Mouse (Mus musculus) MEL-GATA-1-ER (cell line): ENCODE results near the gene Fnip2.

Experiments used
- DNase-seq: peaks from one replicate; pipeline ENCODE4 v3.0.0-alpha.2; 2012; ENCODE audit warnings: low read depth; ENCODE audit errors: extremely low read depth

Fnip2 gene

GRCm38 (mm10) chr3:79528451-79528850 lies 39.1 kb downstream of the Fnip2 start:
- no peak for DNase-seq

DNA sequence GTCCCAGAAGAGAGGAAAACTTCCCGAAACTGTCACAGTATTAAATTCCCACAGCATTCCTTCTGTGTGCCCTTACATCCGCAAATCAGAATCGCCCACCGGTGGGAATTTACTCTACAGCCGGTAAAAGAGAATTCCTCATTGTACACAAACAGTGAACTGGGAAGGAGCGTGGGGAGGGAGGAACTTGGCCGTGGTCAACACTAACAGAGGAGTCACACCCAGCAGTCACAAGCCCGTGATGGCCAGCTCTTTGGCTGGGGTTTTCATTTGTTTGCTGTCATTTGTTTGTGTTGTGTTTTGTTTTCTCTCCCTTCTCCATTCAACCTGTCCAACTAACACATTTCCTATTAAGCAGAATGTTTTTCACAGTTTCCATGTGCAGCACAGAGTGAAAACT lies 39.7 kb downstream of the Fnip2 start:
- no peak for DNase-seq

DNA sequence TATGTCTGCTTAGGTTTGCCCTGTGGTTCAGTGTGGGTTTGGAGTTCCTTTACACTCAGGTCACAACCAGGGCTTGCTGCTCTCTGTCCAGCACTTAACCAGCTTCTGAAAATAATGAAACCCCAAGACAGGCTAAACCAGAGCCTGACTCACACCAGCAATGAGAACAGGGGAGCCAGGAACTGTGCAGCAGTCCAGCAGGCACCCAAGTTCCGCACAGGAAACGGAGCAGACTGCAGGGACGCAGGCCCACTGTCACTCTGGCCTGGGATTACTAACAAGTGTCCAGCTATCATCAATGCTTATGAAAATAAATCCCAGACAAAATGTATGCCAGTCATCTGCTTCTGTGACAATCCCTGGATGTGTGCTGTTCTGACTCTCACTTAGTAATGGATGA lies 40.1 kb downstream of the Fnip2 start:
- no peak for DNase-seq

DNA sequence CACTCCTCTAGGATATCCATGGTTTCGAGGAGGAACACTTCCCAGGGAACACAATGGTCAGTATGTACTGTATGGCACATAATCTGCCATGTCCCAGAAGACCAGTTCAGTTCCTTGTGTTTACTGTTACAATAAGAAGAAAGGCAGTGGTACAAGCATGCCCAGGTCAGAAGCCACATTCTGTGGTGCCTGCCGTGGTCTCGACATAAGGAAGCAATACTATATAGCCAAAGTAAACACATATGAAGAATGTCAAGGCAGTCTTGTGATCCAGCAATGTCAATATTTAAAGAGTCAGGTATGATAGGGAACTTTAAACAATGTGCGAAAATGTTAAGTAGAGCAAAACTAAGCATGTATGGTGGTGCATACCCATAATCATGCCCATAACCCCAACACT lies 44.2 kb downstream of the Fnip2 start:
- no peak for DNase-seq

GRCm38 (mm10) chr3:79519862-79520261 lies 47.7 kb downstream of the Fnip2 start:
- DNase-seq = no peak

DNA sequence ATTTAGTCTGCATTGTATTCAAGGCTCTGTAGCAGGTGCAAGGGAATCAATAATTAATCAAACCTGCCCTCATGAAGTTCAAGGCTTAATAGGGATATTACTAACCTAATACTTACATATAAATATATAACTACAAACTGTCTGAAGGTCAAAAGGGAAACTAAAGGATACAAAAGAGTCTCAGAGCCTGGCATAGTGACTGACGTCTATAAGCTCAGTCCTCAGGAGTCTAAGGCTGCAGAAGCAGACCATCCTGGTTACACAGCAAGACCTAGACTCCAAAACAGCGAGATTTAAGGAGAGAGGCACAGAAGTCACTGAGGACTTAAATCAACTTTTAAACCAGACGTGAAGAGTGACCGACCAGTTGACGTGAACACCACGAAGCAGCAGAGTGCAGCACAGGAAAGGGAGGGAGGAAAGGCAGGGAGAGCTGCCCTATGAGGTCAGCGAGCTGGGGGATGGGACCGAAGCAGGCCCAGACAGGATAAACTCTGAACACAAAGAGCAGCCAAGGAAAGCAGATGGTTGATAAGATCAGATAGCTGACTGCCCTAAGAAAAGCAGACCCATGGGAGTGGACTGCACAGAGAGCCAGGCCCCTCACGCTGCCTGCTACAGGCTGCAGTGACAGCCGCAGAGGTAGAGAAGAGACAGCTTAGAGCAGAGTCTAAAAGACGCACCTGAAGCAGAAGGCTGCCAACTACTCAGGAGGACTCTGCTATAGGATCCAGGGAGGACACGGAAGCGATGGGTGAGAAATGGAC lies 48.7 kb downstream of the Fnip2 start:
- DNase-seq = no peak

DNA sequence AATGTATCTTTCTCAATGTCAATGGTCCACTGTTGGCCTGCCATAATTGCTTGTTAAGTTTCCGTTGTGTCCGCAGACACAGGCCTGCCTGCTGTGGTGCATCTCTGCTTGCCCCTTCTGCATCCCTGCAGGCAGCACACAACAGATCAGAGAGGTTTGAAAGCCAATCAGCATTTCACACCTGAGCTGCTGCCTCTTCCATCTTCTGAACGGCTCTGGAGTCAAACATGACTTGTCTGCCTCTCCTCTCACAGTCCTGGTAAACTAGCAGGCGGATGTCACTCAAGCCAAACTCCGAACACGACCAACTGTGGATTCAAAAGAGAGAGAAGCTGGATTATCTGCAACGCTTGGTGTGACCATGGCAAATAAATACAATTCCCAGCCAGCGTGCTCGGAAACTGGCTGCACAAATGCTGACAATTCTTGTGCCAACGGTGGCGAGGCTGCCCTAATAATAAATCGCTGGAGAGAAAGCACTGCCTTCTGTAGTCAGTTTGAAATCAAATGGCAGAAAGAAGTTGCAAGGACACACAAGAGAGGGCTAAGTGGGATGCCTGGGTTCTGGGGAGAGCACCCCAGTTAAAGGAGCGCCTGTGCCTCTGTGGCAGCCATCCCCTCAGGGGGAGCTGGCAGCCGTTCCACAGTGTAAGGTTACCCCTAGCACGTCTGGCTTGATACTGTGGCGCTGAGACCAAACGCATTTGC lies 49.6 kb downstream of the Fnip2 start:
- no peak for DNase-seq

DNA sequence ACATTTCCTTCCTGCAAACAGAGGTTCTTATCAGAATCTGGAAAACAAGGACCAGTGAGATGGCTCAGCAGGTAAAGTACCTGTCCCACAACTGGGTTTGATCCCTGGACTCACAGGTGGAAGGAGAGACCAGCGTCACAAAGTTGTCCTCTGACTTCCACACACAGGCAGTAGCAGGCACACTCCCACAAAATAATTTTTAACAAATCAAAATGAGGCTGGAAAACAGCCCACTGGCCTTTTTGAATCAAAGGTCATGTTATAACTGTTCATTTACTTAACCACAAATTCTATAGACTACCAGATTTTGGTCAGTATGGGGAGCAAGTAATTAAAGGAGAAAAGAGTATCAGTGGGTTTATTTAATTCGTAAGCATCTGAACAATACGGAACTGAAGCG lies 50.6 kb downstream of the Fnip2 start:
- DNase-seq = no peak

GRCm38 (mm10) chr3:79516099-79516920 lies 51.3 kb downstream of the Fnip2 start:
- no peak for DNase-seq

DNA sequence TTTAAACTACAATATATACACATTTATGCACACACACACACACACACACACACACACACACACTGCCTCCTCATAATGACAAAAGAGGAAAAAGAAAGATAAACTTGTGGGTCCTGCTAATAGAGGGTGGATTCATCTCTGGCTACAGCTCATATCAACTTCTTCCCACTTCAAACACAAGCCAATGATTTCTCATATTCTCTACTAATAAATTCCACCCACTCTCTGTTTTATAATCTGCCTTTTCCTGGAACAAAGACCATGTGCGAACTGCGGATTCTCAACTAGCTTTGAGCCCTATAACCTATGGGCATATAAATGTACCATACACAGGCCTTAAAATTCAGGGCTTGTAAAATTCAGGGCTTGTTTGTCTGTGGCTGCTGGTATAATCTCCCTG lies 53.3 kb downstream of the Fnip2 start:
- DNase-seq = no peak

GRCm38 (mm10) chr3:79501166-79501728 lies 66.3 kb downstream of the Fnip2 start:
- no peak for DNase-seq

DNA sequence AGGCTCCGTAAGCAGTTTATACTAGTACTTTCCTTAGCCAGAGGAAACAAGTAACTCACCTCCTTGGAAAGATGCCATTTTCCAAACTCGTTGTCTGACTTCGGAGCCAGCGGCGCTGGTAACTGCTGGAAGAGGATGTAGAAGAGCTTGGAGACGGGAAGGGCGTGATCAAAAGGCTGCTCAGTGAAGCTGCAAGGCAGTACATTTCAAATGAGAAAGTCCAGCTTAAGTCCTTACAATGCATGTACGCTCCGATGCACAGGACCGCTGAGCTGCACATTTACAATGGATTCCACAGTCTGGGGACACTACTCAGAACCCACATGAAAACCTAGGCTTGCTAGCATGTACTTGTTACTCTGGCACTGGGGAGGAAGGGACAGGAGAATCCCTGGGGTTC lies 67.3 kb downstream of the Fnip2 start:
- DNase-seq = no peak

DNA sequence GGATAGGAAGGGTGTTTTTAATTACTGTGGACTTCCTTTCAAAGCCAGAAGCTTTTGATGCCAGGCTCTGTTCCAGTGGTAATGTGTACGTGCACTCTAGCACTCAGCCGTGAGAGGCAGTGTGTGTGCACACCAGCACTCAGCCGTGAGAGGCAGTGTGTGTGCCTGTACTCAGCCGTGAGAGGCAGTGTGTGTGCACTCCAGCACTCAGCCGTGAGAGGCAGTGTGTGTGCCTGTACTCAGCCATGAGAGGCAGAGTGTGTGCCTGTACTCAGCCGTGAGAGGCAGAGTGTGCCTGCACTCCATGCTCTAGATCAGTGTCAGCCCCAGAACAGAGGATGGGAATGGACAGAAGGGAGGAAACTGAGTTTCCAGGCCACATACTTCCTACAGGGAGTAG lies 70.9 kb downstream of the Fnip2 start:
- DNase-seq = no peak

GRCm38 (mm10) chr3:79495151-79495550 lies 72.4 kb downstream of the Fnip2 start:
- DNase-seq = no peak

- no peak for DNase-seq
Observed at GRCm38 (mm10) chr3:79494028-79494427, 73.6 kb downstream of the Fnip2 start.

DNA sequence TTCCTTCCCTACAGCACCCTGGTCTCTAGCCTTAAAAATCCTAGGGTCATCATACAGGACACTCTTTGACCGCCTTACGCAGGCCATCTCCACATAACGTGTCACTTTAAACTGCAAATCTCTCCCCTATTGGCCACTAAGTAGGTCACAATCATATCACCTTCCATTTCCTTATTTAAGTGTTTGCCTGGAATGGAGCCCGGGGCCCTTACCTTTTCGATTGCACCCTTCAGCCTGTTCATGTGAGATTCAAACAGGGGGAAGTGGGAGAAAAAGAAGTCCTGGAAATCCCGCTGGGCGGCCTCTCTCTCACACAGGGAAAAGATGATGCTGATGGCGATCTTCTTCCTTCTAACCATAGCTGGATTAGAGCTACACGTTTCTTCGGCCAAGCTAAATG lies 74.5 kb downstream of the Fnip2 start:
- no peak for DNase-seq

GRCm38 (mm10) chr3:79491614-79492013 lies 76.0 kb downstream of the Fnip2 start:
- no peak for DNase-seq

GRCm38 (mm10) chr3:79490102-79490501 lies 77.5 kb downstream of the Fnip2 start:
- DNase-seq = no peak

DNA sequence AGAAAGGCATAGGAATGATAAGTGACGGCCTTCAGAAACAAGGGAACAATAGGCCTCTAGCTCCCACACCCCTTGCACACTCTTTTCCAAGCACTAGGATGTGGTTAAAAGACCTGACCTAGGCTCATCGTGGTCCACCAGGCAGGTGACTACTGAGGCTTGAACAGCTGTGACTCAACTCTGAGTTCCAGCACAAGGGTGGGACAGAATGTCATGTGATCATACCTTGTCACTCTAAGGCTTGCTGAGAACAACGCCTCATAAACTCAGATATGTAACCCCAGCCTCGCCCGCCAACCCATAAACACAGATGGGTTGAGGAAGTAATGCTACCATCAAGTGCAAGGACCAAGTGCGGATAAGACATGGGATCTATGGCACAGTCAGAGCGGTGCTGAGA lies 79.6 kb downstream of the Fnip2 start:
- no peak for DNase-seq

DNA sequence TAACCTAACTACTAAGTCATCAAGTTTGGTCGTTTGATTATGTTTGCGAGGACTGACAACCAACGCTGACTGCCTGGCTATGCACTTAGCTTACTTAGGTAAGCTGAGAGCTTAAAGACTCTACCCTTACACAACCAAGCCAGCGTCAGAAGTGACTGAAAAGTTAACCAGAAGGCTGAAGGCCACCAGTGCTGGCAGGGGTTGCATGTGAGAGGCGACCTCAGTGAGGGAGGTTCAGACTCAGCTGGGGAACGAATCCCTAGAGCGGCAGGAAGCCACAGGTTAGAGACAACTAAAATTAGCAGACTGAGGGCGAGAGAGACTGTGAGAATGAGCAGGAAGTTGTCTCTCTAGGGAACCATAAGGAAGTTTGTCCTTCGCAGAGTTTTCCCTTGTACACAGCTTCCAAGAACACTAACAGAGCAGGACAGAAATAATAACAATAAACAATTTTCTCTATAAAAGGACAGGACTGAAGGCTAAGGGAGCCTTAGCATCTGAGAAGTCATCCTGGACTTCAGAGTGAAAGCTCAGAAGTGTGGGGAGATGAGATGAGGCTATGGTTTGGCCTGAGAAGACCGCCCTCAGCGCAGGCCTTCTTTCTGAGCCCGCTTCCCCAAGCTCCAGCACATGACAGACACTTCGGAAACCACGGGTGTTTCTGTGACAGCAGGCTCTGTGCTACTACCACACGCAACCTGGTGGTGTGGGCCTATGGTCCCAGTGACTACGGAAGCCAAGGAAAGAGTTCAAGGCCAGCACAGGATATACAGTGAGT lies 83.1 kb downstream of the Fnip2 start:
- no peak for DNase-seq

GRCm38 (mm10) chr3:79478880-79479279 lies 88.7 kb downstream of the Fnip2 start:
- no peak for DNase-seq
